Mouse (Mus musculus): ENCODE measurements around the gene Morn5. TPM values are rescaled to one million over a fixed set of nuclear protein-coding genes. Genes with fewer than 3 reads are reported as not detected.

Gene Morn5
- total RNA-seq, 2 experiments from 2014 or later: not detected

DNA sequence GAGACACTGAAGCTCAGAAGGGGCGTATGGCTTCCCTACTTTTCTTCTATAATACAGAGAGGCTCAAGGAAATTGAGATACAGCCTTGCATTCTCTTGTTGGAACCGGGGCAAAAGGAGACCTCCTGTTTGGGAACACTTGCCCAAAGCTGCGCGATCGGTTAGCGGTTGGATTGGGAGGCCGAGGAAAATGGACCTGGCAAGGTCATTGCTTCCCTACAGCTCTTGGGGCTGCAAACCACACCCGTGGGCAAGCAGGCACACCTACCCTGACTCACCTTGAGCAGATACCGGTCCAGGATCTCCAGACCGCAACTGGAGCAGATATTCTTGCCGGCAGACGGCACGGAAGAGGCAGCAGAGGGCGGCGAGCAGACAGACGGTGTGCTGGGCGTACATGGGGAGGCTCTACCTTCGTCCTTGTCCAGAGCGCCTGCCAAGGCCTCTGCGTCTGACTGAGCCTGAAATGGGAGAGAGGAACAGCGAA lies 53.9 kb downstream of the Morn5 start:
- 0 out of 2 replicates have a peak, but pooled peaks have one; percentile 12 for ATAC-seq (replicated peaks; ENCODE audit: poor library complexity, severe bottlenecking)

GRCm38 (mm10) chr2:36103555-36104367 lies 54.5 kb downstream of the Morn5 start:
- no peak for ATAC-seq (replicated peaks; ENCODE audit: poor library complexity, severe bottlenecking)

GRCm38 (mm10) chr2:36104436-36104955 lies 55.2 kb downstream of the Morn5 start:
- ATAC-seq (replicated peaks; ENCODE audit: poor library complexity, severe bottlenecking): no peak

GRCm38 (mm10) chr2:36104956-36105741 lies 55.9 kb downstream of the Morn5 start, which contains the start of gene Lhx6:
Gene Lhx6, minus strand, starts transcription at chr2:36105408.
- ATAC-seq (replicated peaks; ENCODE audit: poor library complexity, severe bottlenecking): peak; percentile 41

GRCm38 (mm10) chr2:36108615-36109014 lies 59.4 kb downstream of the Morn5 start:
- ATAC-seq (replicated peaks; ENCODE audit: poor library complexity, severe bottlenecking): no peak

DNA sequence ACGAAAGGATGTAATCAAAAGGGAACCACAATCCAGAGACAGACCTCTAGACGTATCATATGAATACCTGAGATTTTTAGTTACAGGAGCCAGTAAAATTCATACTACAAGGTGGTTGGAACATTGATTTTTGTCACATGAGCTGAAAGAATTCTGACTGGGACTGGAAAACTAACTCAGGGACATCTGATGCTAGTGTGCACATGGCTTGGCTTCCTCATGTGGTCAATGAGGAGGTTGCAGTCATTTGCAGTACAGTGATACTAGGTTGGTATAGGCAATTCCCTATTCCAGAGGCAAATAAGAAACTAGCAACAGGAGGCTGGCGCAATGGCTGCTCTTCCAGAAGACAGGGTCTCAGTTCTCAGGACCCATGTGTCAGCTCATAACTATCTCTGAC lies 63.4 kb downstream of the Morn5 start:
- no peak for ATAC-seq (replicated peaks; ENCODE audit: poor library complexity, severe bottlenecking)

DNA sequence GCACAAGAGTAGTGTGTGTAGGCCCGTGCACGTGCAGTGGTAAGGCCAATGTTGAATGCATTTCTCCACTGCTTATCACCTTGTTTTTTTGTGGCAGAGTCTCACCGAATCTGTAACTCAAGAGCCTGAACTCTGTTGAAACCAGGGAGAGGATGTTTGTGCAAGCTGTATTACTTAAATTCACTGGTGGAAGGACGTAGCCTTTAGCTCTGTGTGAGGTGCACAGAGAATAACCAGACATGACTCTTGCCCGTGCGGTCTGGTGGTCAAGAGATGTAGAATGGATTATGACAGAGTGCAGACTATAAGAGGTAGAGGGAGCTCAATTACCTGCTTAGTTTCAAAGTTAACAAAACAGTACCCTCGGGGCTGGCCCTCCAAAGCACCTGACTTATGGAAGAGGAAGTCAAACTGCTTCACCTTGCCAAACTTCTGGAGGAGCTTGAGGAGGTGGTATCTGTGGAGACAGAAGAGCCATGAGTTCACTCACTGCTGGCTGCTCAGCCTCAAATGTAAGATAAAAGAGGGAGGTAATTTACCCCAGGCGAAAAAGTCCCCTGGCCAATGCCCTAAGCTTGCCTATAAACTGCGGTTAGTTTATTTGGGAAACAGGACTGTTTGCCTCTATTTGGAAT lies 77.7 kb downstream of the Morn5 start:
- ATAC-seq (replicated peaks; ENCODE audit: poor library complexity, severe bottlenecking): no peak

DNA sequence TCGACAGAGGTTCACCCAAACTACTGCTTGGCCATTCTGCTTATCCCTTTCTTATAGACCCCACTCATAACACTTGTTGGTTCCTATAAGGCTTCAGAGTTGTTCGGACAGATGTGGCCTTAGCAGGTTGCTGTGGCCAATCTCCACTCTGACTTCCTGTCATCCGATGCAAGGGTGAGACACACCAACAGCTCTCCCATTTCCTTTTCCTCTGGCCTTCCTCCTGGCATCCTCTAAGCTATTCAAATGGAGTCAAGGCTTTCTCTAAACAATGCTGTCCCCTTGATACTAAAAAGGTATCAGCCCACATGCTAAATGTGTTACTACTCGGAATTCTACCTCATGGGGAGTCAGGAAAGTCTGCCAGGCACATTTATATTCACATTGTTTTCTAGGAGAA lies 78.7 kb downstream of the Morn5 start:
- ATAC-seq (replicated peaks; ENCODE audit: poor library complexity, severe bottlenecking): no peak

- no peak for ATAC-seq (replicated peaks; ENCODE audit: poor library complexity, severe bottlenecking)
Measured at GRCm38 (mm10) chr2:36129051-36129450, 79.8 kb downstream of the Morn5 start.

Other genes with a start within 250 kb of the Morn5 start
- 0.34 TPM in 1 of 2 replicates, not detected in the other for gene Ttll11, start 69.5 kb upstream of the Morn5 start, total RNA-seq (2014; fragmentation: Nextera tagmentation)
- not detected in 2 replicates for gene Ttll11, start 69.5 kb upstream of the Morn5 start, total RNA-seq (2017)
- gene Ndufa8, start 52 bp upstream of the Morn5 start, total RNA-seq (2014; fragmentation: Nextera tagmentation): 105 and 132 TPM in 2 replicates
- 38.0 and 58.6 TPM in 2 replicates for gene Ndufa8, start 52 bp upstream of the Morn5 start, total RNA-seq (2017)
- gene Lhx6, start 56.0 kb downstream of the Morn5 start, total RNA-seq (2014; fragmentation: Nextera tagmentation): not detected in 2 replicates
- gene Lhx6, start 56.0 kb downstream of the Morn5 start, total RNA-seq (2017): not detected in 2 replicates
- gene Mrrf, start 86.9 kb downstream of the Morn5 start, total RNA-seq (2014; fragmentation: Nextera tagmentation): 16.9 and 21.4 TPM in 2 replicates
- gene Mrrf, start 86.9 kb downstream of the Morn5 start, total RNA-seq (2017): 20.4 and 21.7 TPM in 2 replicates
- 19.4 and 23.1 TPM in 2 replicates for gene Rbm18, start 87.3 kb downstream of the Morn5 start, total RNA-seq (2014; fragmentation: Nextera tagmentation)
- gene Rbm18, start 87.3 kb downstream of the Morn5 start, total RNA-seq (2017): 18.6 and 20.1 TPM in 2 replicates
- gene Ptgs1, start 181.0 kb downstream of the Morn5 start, total RNA-seq (2014; fragmentation: Nextera tagmentation): 20.8 and 21.8 TPM in 2 replicates
- 30.5 and 31.0 TPM in 2 replicates for gene Ptgs1, start 181.0 kb downstream of the Morn5 start, total RNA-seq (2017)